Mouse (Mus musculus): ENCODE measurements around the gene Diaph3.

GRCm38 (mm10) chr14:86786866-86787265 lies 354.2 kb downstream of the Diaph3 start:
- TF ChIP-seq CTCF (IDR thresholded peaks at IDR 0.05; ENCODE audit: low read depth), result no peak
- no peak for TF ChIP-seq EP300 (IDR thresholded peaks at IDR 0.05; ENCODE audit: low read depth)

All from heart, postnatal 0 days (tissue).